Mouse (Mus musculus) forebrain, embryonic 15.5 days (tissue): Measurements from ENCODE around the gene AI837181. TPM values are rescaled to one million over a fixed set of nuclear protein-coding genes. Genes with fewer than 3 reads are reported as not detected.

ENCODE experiments used
- ATAC-seq: fragments of 200-750 bp; cut with Nextera tagmentation; replicated peaks from 2 replicates; pipeline ENCODE4 v1.8.0; 2017; ENCODE audit warnings: mild to moderate bottlenecking, moderate TSS enrichment, moderate library complexity
- H3K27ac ChIP-seq: fragments of 300-500 bp; sonication (generic); replicated peaks from 2 replicates; pipeline ENCODE4 v1.5.1; 2015; ENCODE audit warnings: mild to moderate bottlenecking, inconsistent platforms
- H3K27me3 ChIP-seq: fragments of 300-500 bp; sonication (generic); 2 replicates; pipeline ENCODE4 v1.6.1; 2015; ENCODE audit warnings: inconsistent platforms
- H3K36me3 ChIP-seq: fragments of 300-500 bp; sonication (generic); 2 replicates; pipeline ENCODE4 v1.6.1; 2015; ENCODE audit warnings: mild to moderate bottlenecking, inconsistent platforms
- H3K4me1 ChIP-seq: fragments of 300-500 bp; sonication (generic); 2 replicates; pipeline ENCODE4 v1.6.1; 2015; ENCODE audit warnings: inconsistent platforms
- H3K4me2 ChIP-seq: fragments of 300-500 bp; sonication (generic); replicated peaks from 2 replicates; pipeline ENCODE4 v1.6.1; 2015; ENCODE audit warnings: mild to moderate bottlenecking, inconsistent platforms
- H3K4me3 ChIP-seq: fragments of 300-500 bp; sonication (generic); 2 replicates; pipeline ENCODE4 v1.5.1; 2015; ENCODE audit warnings: mild to moderate bottlenecking, inconsistent platforms
- H3K9ac ChIP-seq: fragments of 300-500 bp; sonication (generic); replicated peaks from 2 replicates; pipeline ENCODE4 v1.6.1; 2015; ENCODE audit warnings: mild to moderate bottlenecking, inconsistent platforms
- H3K9me3 ChIP-seq: fragments of 300-500 bp; sonication (generic); 2 replicates; pipeline ENCODE4 v1.6.1; 2016; ENCODE audit warnings: inconsistent platforms
- WGBS: fragments of 180-500 bp; shearing (Covaris S2); methylation state at CpG from one replicate; pipeline ENCODE4 v1.1.7; 2015; ENCODE audit warnings: mixed read lengths; 5-methylcytosine and 5-hydroxymethylcytosine counted together
- polyA plus RNA-seq: library from polyadenylated mRNA; unstranded; fragments of >200 nt; fragmentation: Nextera tagmentation; extraction: Ambion mirVana; gene quantifications from 2 replicates; pipeline ENCODE4 v1.2.1, GENCODE M21; 2015

Gene AI837181
- polyA plus RNA-seq, 1 experiment from 2014 or later = 66.5 TPM

GRCm38 (mm10) chr19:5420579-5420978 lies 4.4 kb upstream of the AI837181 start:
- Histone ChIP-seq H3K27me3 (no peaks in the 10 kb centered on the region), H3K9ac (no peak overlapping the region), H3K4me3 (no peak overlapping the region), H3K9me3 (no peaks in the 10 kb centered on the region), H3K27ac (no peak overlapping the region), H3K36me3 (peaks cover 16% of the 10 kb centered on the region), H3K4me2 (no peak overlapping the region), H3K4me1 (peaks cover 26% of the 10 kb centered on the region)
- no peak for ATAC-seq
- 96% methylated on average over 6 of the region's 6 CpGs for WGBS

GRCm38 (mm10) chr19:5421784-5422183 lies 3.2 kb upstream of the AI837181 start:
- Histone ChIP-seq H3K4me1 (peaks cover 38% of the 10 kb centered on the region), H3K27ac (no peak overlapping the region), H3K27me3 (no peaks in the 10 kb centered on the region), H3K9me3 (no peaks in the 10 kb centered on the region), H3K4me2 (no peak overlapping the region), H3K4me3 (no peak overlapping the region), H3K9ac (0 out of 2 replicates have a peak overlapping the region, but pooled peaks have one; percentile 7), H3K36me3 (peaks cover 16% of the 10 kb centered on the region)
- 86% methylated on average over 5 of the region's 5 CpGs for WGBS
- ATAC-seq = no peak

- peaks cover 43% of the 10 kb centered on the region for H3K4me1 ChIP-seq
- no peak overlapping the region for H3K27ac ChIP-seq
- no peak for ATAC-seq
- H3K36me3 ChIP-seq = peaks cover 20% of the 10 kb centered on the region
- H3K4me2 ChIP-seq = no peak overlapping the region
- no peaks in the 10 kb centered on the region for H3K9me3 ChIP-seq
- no peak overlapping the region for H3K4me3 ChIP-seq
- no peaks in the 10 kb centered on the region for H3K27me3 ChIP-seq
- 86% methylated on average over 10 of the region's 10 CpGs for WGBS
- no peak overlapping the region for H3K9ac ChIP-seq
These were observed 2.7 kb upstream of the AI837181 start for GRCm38 (mm10) chr19:5422267-5422666.

- no peak for ATAC-seq
- Histone ChIP-seq H3K36me3 (peaks cover 22% of the 10 kb centered on the region), H3K4me3 (peak overlapping the region; percentile 81), H3K9me3 (no peaks in the 10 kb centered on the region), H3K4me1 (peaks cover 43% of the 10 kb centered on the region), H3K27me3 (no peaks in the 10 kb centered on the region), H3K4me2 (peak overlapping the region; percentile 80), H3K27ac (no peak overlapping the region), H3K9ac (peak overlapping the region; percentile 66; the same call in 1 of the 2 replicates)
- 75% methylated on average over 9 of the region's 9 CpGs for WGBS
These were observed 2.0 kb upstream of the AI837181 start for GRCm38 (mm10) chr19:5422895-5423443.

- no peak for ATAC-seq
- Histone ChIP-seq H3K9me3 (no peaks in the 10 kb centered on the region), H3K9ac (peak overlapping the region; percentile 66), H3K27me3 (no peaks in the 10 kb centered on the region), H3K4me2 (peak overlapping the region; percentile 80), H3K4me1 (peaks cover 43% of the 10 kb centered on the region), H3K4me3 (peak overlapping the region; percentile 81), H3K27ac (no peak overlapping the region), H3K36me3 (peaks cover 22% of the 10 kb centered on the region)
- WGBS = 62% methylated on average over 12 of the region's 12 CpGs
These were observed 1.4 kb upstream of the AI837181 start for GRCm38 (mm10) chr19:5423561-5423960.

- Histone ChIP-seq H3K27me3 (no peaks in the 10 kb centered on the region), H3K4me1 (peaks cover 43% of the 10 kb centered on the region), H3K4me2 (peak overlapping the region; percentile 80), H3K4me3 (peak overlapping the region; percentile 81), H3K9ac (peak overlapping the region; percentile 66), H3K36me3 (peaks cover 22% of the 10 kb centered on the region), H3K27ac (peak overlapping the region; percentile 85), H3K9me3 (no peaks in the 10 kb centered on the region)
- peak; percentile 17 for ATAC-seq
- WGBS = 3% methylated on average over 34 of the region's 48 CpGs
These were observed 707 bp upstream of the AI837181 start for GRCm38 (mm10) chr19:5424092-5424781.

- Histone ChIP-seq H3K36me3 (peaks cover 13% of the 10 kb centered on the region), H3K27ac (peak overlapping the region; percentile 87; the same call in 1 of the 2 replicates), H3K9me3 (no peaks in the 10 kb centered on the region), H3K27me3 (no peaks in the 10 kb centered on the region), H3K4me3 (peak overlapping the region; percentile 81), H3K4me1 (peaks cover 43% of the 10 kb centered on the region), H3K9ac (peak overlapping the region; percentile 89), H3K4me2 (peak overlapping the region; percentile 67)
- 91% methylated on average over 18 of the region's 18 CpGs for WGBS
- no peak for ATAC-seq
These were observed 1.1 kb downstream of the AI837181 start for GRCm38 (mm10) chr19:5425906-5426565.

GRCm38 (mm10) chr19:5426640-5427290 lies 1.8 kb downstream of the AI837181 start:
- no peaks in the 10 kb centered on the region for H3K9me3 ChIP-seq
- no peaks in the 10 kb centered on the region for H3K27me3 ChIP-seq
- H3K4me1 ChIP-seq = peaks cover 42% of the 10 kb centered on the region
- H3K4me2 ChIP-seq = no peak overlapping the region
- peaks cover 12% of the 10 kb centered on the region for H3K36me3 ChIP-seq
- ATAC-seq = no peak
- WGBS = 93% methylated on average over 13 of the region's 13 CpGs
- no peak overlapping the region for H3K9ac ChIP-seq
- H3K27ac ChIP-seq = no peak overlapping the region
- no peak overlapping the region for H3K4me3 ChIP-seq

GRCm38 (mm10) chr19:5428083-5428482 lies 3.1 kb downstream of the AI837181 start:
- no peak overlapping the region for H3K27ac ChIP-seq
- H3K4me2 ChIP-seq = no peak overlapping the region
- peaks cover 28% of the 10 kb centered on the region for H3K4me1 ChIP-seq
- ATAC-seq = no peak
- no peak overlapping the region for H3K9ac ChIP-seq
- no peaks in the 10 kb centered on the region for H3K9me3 ChIP-seq
- no peak overlapping the region for H3K4me3 ChIP-seq
- WGBS = 92% methylated on average over 2 of the region's 2 CpGs
- peaks cover 6% of the 10 kb centered on the region for H3K36me3 ChIP-seq
- no peaks in the 10 kb centered on the region for H3K27me3 ChIP-seq

- WGBS = 84% methylated on average over 4 of the region's 4 CpGs
These were observed 4.3 kb downstream of the AI837181 start for GRCm38 (mm10) chr19:5429219-5429618.

GRCm38 (mm10) chr19:5429806-5430205 lies 4.9 kb downstream of the AI837181 start:
- Histone ChIP-seq H3K4me1 (peaks cover 24% of the 10 kb centered on the region), H3K4me2 (no peak overlapping the region), H3K27ac (no peak overlapping the region; the same call in 1 of the 2 replicates), H3K9me3 (no peaks in the 10 kb centered on the region), H3K4me3 (no peak overlapping the region), H3K9ac (no peak overlapping the region), H3K27me3 (0 out of 2 replicates have a peak, but pooled peaks cover under 1% of the 10 kb centered on the region), H3K36me3 (peaks cover 6% of the 10 kb centered on the region)
- no peak for ATAC-seq
- WGBS = 64% methylated on average over 8 of the region's 8 CpGs

More at GRCm38 (mm10) chr19:5429219-5429618, 4.3 kb downstream of the AI837181 start:
- no peak for ATAC-seq
- Histone ChIP-seq H3K9ac (no peak overlapping the region), H3K27me3 (no peaks in the 10 kb centered on the region), H3K36me3 (peaks cover 6% of the 10 kb centered on the region), H3K4me3 (no peak overlapping the region), H3K27ac (no peak overlapping the region), H3K4me2 (no peak overlapping the region), H3K9me3 (no peaks in the 10 kb centered on the region), H3K4me1 (peaks cover 24% of the 10 kb centered on the region)

- Histone ChIP-seq H3K27ac (no peak overlapping the region), H3K4me1 (peaks cover 24% of the 10 kb centered on the region), H3K36me3 (peaks cover 6% of the 10 kb centered on the region), H3K4me2 (no peak overlapping the region), H3K27me3 (0 out of 2 replicates have a peak, but pooled peaks cover 3% of the 10 kb centered on the region), H3K4me3 (no peak overlapping the region), H3K9ac (no peak overlapping the region), H3K9me3 (no peaks in the 10 kb centered on the region)
- WGBS = 56% methylated on average over 1 of the region's 1 CpGs
- ATAC-seq = no peak
These were observed 5.5 kb downstream of the AI837181 start for GRCm38 (mm10) chr19:5430408-5430807.
